Mouse (Mus musculus) brain, embryonic 14.5 days (tissue): ENCODE data around the gene Leo1.

Experiments used
- CTCF ChIP-seq: fragments of 200-500 bp; IDR thresholded peaks from 2 replicates; pipeline ENCODE4 v1.5.1; 2012; ENCODE audit warnings: inconsistent platforms, mild to moderate bottlenecking, moderate library complexity, borderline replicate concordance; ENCODE audit not compliant: insufficient read depth, insufficient read length; ENCODE audit errors: extremely low read depth
- POLR2A ChIP-seq: fragments of 200-500 bp; IDR thresholded peaks from 2 replicates; pipeline ENCODE4 v1.6.1; 2012; ENCODE audit warnings: mild to moderate bottlenecking, inconsistent platforms, borderline replicate concordance; ENCODE audit not compliant: poor library complexity, insufficient read depth, insufficient read length, severe bottlenecking; ENCODE audit errors: extremely low read depth

DNA sequence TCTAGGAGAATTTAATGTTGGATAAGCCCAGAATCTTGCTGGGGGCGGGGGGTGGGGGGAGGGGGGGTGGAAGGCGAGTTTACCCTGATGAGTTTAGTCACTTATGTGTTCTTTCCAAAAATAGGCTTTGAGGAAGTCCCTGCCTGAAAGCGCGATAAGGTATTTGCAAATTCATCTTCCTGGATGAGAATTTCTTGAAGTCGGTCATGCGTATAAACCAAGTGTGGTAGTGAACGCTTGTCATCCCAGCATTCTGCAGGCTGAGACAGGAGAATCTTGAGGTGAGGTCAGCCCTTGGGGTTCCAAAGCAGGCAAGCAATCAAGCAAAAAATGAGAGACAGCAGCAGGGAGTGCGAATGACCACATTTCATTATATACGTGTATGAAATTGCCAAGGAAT lies 29.7 kb upstream of the Leo1 start:
- TF ChIP-seq CTCF (no peak), POLR2A (no peak)
